Mouse (Mus musculus) myocyte (in vitro differentiated cells): ENCODE measurements around the gene Myo16.

Experiments used
- CEBPB ChIP-seq: IDR thresholded peaks from 2 replicates; pipeline ENCODE4 v1.6.1; 2011; ENCODE audit warnings: mild to moderate bottlenecking, moderate library complexity; ENCODE audit not compliant: poor library complexity, insufficient read depth, severe bottlenecking
- MAX ChIP-seq: IDR thresholded peaks from one replicate; pipeline ENCODE4 v1.6.1; 2011; ENCODE audit warnings: low read depth, mild to moderate bottlenecking, control low read depth
- POLR2A ChIP-seq: IDR thresholded peaks from one replicate; pipeline ENCODE4 v1.6.1; 2011; ENCODE audit warnings: low read depth, mild to moderate bottlenecking, control low read depth, moderate library complexity; ENCODE audit not compliant: insufficient read length
- TCF12 ChIP-seq: IDR thresholded peaks from one replicate; pipeline ENCODE4 v1.6.1; 2011; ENCODE audit warnings: mild to moderate bottlenecking, control low read depth; ENCODE audit not compliant: poor library complexity, insufficient read depth, severe bottlenecking
- USF1 ChIP-seq: IDR thresholded peaks from one replicate; pipeline ENCODE4 v1.6.1; 2011; ENCODE audit warnings: low read depth, mild to moderate bottlenecking, control low read depth, moderate library complexity

DNA sequence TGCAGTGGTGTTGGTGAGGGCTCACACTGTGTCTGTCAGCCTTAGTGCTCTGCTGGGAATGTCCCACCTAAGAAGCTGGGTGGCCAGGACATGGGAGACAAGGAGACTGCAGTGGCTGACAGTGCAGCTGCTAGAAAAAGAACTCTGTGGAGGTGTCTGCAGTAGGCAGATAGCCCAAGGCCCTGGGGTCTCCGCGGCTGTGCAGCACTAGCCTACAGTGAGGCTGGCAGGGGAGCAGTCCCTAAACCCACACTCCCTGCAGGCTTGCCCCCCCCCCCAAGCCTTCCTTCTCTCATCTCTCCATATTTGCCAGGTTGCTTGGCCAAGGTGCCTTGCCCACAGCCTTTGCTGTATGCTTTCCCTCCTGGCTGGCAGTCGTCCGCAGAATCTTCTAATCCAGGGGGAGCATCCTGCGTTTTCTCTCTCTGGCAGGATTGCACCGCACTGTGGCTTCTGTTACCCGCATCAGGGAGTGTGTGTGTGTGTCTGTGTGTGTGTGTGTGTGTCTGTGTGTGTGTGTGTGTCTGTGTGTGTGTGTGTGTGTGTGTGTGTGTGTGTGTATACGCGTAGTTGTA is 267.9 kb downstream of the Myo16 start:
- TF ChIP-seq POLR2A (no peak), CEBPB (no peak), TCF12 (no peak), USF1 (no peak), MAX (no peak)
